Mouse (Mus musculus) CD4-positive, CD25-positive, alpha-beta regulatory T cell, adult 4 months (primary cell): ENCODE measurements around the gene Bdnf. TPM values are rescaled to one million over a fixed set of nuclear protein-coding genes. Genes with fewer than 3 reads are reported as not detected.

Experiments
- polyA plus RNA-seq, 2 experiments: library from polyadenylated mRNA; unstranded; fragments of 100-300 nt; shearing (Covaris generic); gene quantifications; one replicate each; pipeline ENCODE4 v1.2.1; 2017

Bdnf gene
- polyA plus RNA-seq, 2 experiments from 2014 or later: not detected

Other genes with a start within 250 kb of the Bdnf start
- gene Lin7c, start 216.2 kb downstream of the Bdnf start, polyA plus RNA-seq: 10 to 100 TPM; 65.9 to 69.6 TPM
- gene Lgr4, start 242.9 kb downstream of the Bdnf start, polyA plus RNA-seq: under 1 TPM in 1 of 2 experiments, not detected in 1; 0.08 TPM